Mouse (Mus musculus): ENCODE measurements around the gene Kif5c. TPM values are rescaled to one million over a fixed set of nuclear protein-coding genes. Genes with fewer than 3 reads are reported as not detected.

Kif5c gene
- total RNA-seq, 1 experiment from 2014 or later: 8.1 TPM

DNA sequence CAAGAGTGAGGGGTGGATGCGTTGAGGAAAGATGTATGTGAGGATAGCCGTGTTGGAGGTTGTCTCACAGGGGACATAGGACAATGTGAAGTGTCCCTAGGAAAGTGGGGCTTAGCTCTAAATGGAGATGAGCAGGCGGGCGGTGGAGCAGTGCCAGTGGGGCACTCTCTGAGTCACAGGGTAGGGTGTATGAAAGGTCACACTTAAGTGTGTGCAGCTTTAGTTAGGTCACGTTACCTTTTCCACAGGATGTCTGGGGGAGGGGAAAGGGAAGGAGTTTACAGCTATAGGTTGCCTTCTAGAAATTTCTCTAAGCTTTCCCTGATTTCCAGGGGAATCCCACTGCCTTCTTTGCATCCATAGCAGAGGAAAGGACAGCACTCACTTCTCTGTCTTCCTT lies 170.4 kb downstream of the Kif5c start:
- DNase-seq: peak; percentile 28

DNA sequence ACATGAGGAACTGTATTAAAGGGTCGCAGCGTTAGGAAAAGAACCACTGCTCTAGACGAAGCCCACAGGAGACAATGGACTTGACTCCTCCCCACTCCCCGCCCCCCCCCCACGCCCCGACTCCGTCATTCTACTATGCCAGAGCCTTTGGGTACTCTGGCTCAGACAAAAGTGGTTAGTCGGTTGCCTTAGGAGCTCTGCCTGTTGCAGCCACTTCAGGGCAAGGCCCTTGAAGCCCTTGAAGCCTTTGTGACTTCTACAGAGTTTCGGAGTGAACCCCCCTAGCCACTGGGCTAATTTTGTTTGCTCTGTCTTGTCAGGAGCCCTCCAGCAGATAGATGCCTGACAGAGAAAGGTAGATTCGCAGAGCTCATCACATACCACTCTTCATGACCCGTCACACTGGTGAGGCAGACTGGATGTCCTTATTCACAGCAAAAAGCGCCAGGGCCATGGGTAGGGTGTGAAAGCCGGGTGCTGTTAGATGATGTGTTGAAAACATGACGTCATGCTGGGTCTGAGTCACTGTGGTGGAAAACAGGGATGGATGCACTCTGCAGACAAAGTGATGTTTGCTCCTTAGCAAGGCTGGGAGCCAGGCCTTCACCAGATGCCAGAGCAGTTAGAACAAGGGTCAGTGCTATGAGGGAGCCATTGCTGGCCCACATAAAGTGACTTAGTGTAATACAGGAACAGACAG lies 178.5 kb downstream of the Kif5c start:
- no peak for DNase-seq

DNA sequence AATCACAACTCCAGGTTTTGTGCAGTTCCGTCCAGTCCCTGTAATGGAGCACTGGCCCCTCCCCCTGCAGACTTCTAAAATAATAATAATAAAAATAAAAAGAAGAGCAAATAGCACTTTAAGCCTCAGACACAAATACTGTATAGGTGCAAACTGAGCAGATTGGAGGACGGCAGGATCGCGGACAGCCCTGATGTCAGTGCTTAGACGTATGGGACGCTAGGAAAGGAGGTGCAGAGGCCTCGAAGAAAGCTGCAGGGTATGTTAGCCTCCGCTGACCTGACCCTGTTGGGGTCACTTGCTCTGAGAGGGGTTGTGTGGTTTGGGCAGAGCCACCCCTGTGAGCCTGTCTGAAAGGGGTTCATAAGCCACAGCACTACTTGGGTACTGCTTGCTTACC lies 185.3 kb downstream of the Kif5c start:
- DNase-seq: no peak

DNA sequence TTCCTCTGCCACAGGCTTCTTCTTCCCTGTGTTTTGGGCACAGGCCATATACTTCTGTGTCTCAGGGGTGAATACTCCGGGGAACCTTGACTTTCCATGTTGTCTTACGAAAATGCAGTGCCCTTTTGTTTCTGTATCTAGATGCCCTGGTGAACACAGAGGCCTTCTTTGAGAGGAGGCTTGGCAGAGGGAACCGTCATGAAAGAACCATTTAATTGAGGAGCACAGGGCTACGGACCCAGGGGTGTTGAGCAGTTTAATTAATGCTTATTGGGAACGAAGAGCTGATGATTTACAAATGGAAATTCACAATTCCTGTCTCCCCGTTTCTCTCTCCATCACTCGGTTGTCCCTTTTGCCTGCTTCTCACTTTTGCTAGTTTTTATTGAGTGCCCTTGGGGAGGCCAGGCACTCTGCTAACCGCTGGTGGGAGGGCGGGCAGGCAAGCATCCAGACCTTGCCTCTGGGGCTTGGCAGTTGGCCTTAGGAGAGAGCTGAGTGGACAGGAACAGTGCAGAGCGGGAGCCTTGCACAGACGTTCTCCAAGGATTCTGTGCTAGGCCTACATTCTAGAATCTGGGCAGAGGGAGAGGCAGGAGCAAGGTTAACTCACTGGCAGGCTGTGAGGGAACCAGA lies 186.8 kb downstream of the Kif5c start:
- peak; percentile 60 for DNase-seq

DNA sequence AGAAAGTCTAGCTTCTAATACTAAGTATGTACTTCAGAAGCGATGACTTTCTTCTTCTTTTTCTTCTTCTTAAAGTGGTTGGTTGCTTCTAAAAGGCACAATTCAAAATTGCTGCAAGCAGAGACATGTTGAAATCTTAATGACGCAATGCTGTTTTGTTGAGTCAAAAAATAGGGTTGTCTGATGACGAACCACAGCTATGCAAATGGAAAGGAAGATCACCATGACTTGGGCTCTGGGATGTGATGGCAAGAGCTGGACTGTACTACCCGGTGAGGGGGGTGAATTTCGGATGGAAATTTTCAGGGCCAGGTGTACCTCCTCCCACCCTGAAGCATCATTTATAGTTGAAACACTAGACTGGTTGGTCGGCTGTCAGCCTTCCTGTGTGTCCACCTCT lies 190.4 kb downstream of the Kif5c start:
- no peak for DNase-seq

DNA sequence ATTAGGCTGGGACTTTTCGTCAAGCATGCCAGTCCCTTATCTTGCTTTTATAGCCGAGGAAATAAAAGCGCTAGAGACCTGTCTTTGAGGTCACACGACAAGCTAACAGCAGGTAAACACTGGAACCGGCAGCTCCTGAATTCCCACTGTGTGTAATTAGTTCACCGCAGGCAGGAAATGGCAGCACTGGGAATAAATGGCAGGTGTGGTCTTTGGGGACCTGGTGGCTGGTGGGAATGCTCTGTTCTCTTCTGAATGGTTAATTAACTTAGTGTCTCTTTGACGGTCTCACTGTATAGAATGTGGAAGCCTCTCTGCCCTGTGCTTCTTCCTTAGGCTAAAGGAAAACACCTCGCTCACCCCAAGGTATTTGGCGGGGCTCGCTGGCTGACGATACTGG lies 192.3 kb downstream of the Kif5c start:
- no peak for DNase-seq

DNA sequence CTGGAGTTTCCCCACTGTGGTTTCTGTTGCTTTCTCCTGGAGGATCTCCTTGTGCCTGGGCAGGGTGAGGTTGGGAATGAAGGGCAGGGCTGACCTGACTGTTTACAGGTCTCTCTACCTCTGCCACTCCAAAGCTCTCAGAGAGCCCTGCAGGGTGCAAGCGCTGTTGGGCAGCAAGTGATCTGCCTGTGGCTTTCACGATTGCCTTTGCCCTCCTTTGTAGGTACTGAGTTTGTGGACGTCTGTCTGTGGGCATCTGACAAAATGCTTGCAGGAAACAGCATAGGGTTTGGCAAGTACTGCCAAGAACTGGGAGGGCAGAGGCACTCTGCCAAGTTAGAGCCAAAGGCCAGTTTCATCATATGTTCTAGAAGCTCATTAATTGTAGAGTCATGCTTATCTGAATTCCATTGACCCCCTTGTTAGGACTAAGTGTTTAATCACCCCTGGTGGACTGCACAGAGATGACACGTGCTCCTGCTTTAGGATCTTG lies 192.8 kb downstream of the Kif5c start:
- DNase-seq: peak; percentile 63

DNA sequence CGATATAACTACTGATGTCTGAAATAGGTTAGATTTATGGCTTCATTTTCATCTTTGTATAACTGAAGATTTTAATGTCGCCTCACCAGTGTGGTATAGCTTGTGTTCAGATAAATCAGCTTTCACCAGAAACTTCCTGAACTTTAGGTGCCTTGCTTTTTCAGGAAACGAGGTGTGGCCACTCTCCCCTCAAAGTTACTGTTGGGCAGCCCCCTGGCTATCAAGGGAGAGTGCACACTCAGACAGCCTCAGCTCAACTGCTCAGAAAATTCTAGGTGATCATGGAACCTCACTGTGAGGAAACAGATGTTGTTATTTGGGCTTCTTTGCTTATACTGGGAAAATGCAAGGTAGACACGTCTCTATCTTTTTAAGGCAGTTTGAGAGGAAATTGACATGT lies 194.1 kb downstream of the Kif5c start:
- DNase-seq: no peak

DNA sequence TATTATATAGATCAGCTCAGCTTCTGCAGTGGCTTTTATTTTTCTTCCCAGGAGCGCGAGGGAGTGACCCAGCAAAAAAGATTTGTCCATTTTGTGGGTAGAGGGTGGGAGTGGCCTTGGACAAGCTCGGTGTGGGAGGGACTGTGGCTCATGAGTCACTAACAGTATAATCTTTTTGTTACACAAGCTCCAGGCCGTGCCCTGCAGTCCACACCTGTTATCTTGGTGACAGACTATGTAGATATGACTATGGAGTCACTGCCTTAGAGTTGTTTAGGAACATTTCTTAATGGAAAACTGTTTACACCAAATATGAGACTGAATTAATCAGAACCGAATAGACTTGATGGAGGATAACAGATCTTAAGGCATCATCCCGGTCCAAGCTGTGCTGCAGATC lies 194.9 kb downstream of the Kif5c start:
- DNase-seq: peak; percentile 38

DNA sequence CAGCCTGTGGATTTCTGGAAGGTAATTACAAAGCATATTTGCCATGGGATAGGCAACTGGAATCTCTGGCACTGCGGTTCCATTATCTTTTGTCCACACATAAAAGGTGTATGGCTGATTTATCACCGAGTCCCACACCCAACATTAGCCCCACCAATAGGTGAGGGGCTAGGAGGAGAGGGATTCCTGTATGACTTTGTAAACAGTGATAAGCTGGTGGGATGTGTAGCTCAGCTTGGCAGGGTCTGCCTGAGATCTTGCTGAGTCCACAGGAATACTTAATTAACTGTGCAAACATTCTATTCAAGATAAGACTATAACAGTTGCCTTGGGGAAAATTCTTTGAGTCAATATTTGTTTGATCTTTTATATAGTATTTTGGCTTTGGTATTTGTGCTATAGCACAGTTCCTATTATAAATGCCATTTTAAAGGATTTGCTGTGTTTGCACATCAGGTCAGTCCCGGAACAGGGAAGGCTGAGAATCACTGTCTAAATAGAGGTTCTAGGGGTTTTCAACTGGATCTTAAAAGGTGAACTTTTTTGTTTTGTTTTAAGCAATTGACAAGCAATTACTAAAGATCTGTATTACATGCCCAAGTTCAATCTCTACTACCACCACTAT lies 196.7 kb downstream of the Kif5c start:
- DNase-seq: no peak

DNA sequence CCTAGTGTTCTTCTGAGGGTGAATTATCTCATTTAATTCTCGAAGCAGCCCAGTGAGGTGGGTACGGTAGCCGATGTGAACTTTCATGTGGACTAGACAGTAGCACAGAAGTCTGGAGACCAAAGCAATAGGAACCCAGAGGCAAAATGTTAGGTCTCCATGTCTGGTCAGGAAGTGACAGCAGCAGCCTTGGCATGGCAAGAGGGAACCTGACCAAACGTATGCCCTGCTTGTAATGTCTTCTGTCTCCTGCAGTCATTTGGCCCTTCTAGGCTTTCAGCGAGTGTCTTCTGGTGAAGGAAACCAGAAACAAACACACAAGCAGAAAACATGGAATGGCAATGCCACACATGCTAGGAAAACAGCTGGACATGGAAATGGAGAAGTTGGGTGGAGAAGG lies 197.5 kb downstream of the Kif5c start:
- DNase-seq: no peak

DNA sequence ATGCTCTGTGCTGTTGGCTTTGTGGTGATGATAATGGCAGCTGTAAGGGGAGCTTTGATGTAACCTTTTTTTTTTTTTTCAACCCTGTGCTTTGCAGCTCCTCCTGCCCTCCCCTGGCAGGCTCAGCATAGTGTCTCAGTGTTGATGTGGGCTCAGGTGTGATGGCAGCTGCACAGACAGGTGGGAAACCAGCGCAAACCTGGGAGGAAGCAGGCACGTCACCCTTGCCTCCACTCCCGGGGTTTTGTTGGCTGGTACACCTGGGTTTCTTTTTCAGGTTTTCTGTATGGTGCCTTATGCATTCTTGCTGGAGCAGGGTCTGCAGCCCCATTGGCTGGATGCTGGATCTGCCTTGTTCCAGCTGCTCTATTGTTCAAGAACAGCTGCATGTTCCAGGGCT lies 198.1 kb downstream of the Kif5c start:
- no peak for DNase-seq

DNA sequence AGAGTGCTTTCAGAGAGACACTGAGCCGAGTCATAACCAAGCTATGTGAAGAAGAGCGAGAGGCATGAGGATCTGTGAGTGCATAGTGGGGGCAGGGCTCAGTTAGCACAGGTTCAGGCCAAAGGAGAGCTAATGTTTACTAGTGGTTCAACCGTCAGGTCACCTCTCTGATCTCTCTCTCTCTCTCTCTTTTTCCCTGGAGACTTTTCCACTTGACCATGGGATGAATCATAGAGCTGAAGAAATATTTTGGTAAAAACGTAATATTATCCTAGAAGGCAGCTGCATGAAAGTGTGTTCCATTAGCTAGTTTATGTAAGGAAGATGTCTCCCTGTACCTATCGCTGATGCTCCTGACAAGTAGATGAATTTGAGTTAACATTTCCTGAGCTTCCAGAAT lies 199.0 kb downstream of the Kif5c start:
- DNase-seq: no peak

DNA sequence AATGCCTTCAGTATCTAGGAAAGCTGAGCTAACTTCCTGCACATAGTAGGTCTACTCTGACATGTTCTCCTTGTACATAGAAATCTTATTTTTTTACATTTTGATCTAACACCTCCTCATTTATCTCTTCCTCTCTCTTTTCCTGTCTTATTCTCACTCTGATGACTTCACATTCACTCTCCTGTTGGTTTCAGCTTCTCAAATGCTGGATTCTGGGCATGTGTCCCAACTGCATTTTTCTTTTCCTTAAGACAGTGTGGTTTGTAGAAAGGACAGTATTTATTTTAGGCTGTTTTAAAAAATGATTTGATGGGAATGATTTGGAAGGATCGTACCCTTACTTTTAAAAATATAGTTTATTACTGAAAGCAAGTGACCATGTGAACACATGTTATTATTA lies 203.2 kb downstream of the Kif5c start:
- no peak for DNase-seq

Other genes with a start within 250 kb of the Kif5c start
- 24.7 and 25.3 TPM in 2 replicates for gene Epc2, start 167.8 kb upstream of the Kif5c start, total RNA-seq (2021)
- gene Lypd6b, start 168.4 kb downstream of the Kif5c start, total RNA-seq (2021): 1.2 and 1.9 TPM in 2 replicates